Mouse (Mus musculus) cerebellum, adult 9-11 months (tissue): ENCODE results near the gene Kif23.

Experiments used
- DNase-seq: peaks from one replicate; pipeline ENCODE4 v3.0.0; 2022

Gene Kif23

GRCm38 (mm10) chr9:61945973-61946611, 482 bp downstream of the Kif23 start:
- no peak for DNase-seq

GRCm38 (mm10) chr9:61941054-61941453, 5.5 kb downstream of the Kif23 start:
- no peak for DNase-seq

- no peak for DNase-seq
Observed at GRCm38 (mm10) chr9:61933333-61933732, 13.2 kb downstream of the Kif23 start.

GRCm38 (mm10) chr9:61932009-61932408, 14.6 kb downstream of the Kif23 start:
- no peak for DNase-seq

- no peak for DNase-seq
Observed at GRCm38 (mm10) chr9:61925086-61925660, 21.4 kb downstream of the Kif23 start.

- no peak for DNase-seq
Observed at GRCm38 (mm10) chr9:61920331-61920730, 26.2 kb downstream of the Kif23 start.

GRCm38 (mm10) chr9:61919464-61919863, 27.1 kb downstream of the Kif23 start:
- DNase-seq = no peak

- DNase-seq = no peak
Observed at GRCm38 (mm10) chr9:61917436-61917835, 29.1 kb downstream of the Kif23 start.

- DNase-seq = no peak
Observed at GRCm38 (mm10) chr9:61916986-61917385, 29.6 kb downstream of the Kif23 start.

- DNase-seq = no peak
Observed at GRCm38 (mm10) chr9:61915393-61916005, 31.1 kb downstream of the Kif23 start.

- no peak for DNase-seq
Observed at GRCm38 (mm10) chr9:61914917-61915300, 31.7 kb downstream of the Kif23 start.

GRCm38 (mm10) chr9:61914203-61914916, 32.2 kb downstream of the Kif23 start, which contains the start of gene Rplp1:
Rplp1 (minus strand) TSS chr9:61914542.
- peak; percentile 97 for DNase-seq

GRCm38 (mm10) chr9:61911300-61912128, 35.1 kb downstream of the Kif23 start:
- DNase-seq = no peak

- no peak for DNase-seq
Observed at GRCm38 (mm10) chr9:61910526-61911256, 35.9 kb downstream of the Kif23 start.

- no peak for DNase-seq
Observed at GRCm38 (mm10) chr9:61909633-61910032, 36.9 kb downstream of the Kif23 start.

GRCm38 (mm10) chr9:61908832-61909407, 37.7 kb downstream of the Kif23 start:
- DNase-seq = no peak

GRCm38 (mm10) chr9:61908341-61908740, 38.2 kb downstream of the Kif23 start:
- DNase-seq = no peak

- no peak for DNase-seq
Observed at GRCm38 (mm10) chr9:61907621-61908295, 38.8 kb downstream of the Kif23 start.

GRCm38 (mm10) chr9:61906912-61907311, 39.7 kb downstream of the Kif23 start:
- DNase-seq = no peak

- DNase-seq = no peak
Observed at GRCm38 (mm10) chr9:61905576-61905975, 41.0 kb downstream of the Kif23 start.

GRCm38 (mm10) chr9:61904201-61904600, 42.4 kb downstream of the Kif23 start:
- no peak for DNase-seq
